Mouse (Mus musculus): Measurements from ENCODE around the gene Prps1l3.

DNA sequence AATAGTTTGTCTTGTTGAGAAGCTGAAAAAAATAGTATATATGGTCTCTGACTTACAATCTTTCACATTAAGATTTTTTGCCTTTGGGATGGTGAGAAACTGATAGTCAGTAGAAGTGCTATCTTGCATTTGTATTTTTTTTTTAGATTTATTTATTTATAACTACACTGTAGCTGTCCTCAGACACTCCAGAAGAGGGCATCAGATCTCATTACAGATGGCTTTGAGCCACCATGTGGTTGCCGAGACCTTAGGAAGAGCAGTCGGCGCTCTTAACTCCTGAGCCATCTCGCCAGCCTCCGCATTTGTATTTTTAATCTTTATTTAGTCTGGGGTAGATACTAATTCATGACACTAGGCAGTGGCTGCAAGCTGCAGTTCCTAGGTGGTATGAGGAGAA is 3.2 kb downstream of the Prps1l3 start:
- TF ChIP-seq CTCF (IDR thresholded peaks at IDR 0.05; ENCODE audit: low read depth), result peak; percentile 40
- TF ChIP-seq EP300 (IDR thresholded peaks at IDR 0.05; ENCODE audit: low read depth), result no peak
